Mouse (Mus musculus): ENCODE measurements around the gene Dmac2. TPM values are rescaled to one million over a fixed set of nuclear protein-coding genes. Genes with fewer than 3 reads are reported as not detected.

The Dmac2 gene
- polyA plus RNA-seq, 1 experiment from 2014 or later: 48.7 TPM

GRCm38 (mm10) chr7:25639754-25640153 is 20.5 kb downstream of the Dmac2 start:
- no peak overlapping the region for H3K27ac ChIP-seq (ENCODE audit: low read depth, low read length)
- H3K9ac ChIP-seq (replicated peaks; ENCODE audit: low read depth, low read length): no peak overlapping the region
- H3K4me2 ChIP-seq (ENCODE audit: low read depth, low read length): no peak overlapping the region
- 91% methylated on average over 4 of the region's 4 CpGs for WGBS
- no peak overlapping the region for H3K4me3 ChIP-seq (ENCODE audit: low read depth, low read length)
- H3K9me3 ChIP-seq (ENCODE audit: control insufficient read depth, low read length): no peaks in the 10 kb centered on the region
- H3K27me3 ChIP-seq (ENCODE audit: control insufficient read depth, insufficient read depth, low read length): no peaks in the 10 kb centered on the region
- peaks cover 7% of the 10 kb centered on the region; the same call in 1 of the 2 replicates for H3K36me3 ChIP-seq (ENCODE audit: control insufficient read depth, insufficient read depth, low read length)
- ATAC-seq (ENCODE audit: low read depth): no peak
- no peaks in the 10 kb centered on the region for H3K4me1 ChIP-seq (ENCODE audit: control insufficient read depth, insufficient read depth, low read length)

GRCm38 (mm10) chr7:25644136-25644535 is 24.9 kb downstream of the Dmac2 start:
- Histone ChIP-seq H3K9ac (replicated peaks; ENCODE audit: low read depth, low read length) (no peak overlapping the region), H3K4me2 (ENCODE audit: low read depth, low read length) (no peak overlapping the region), H3K27ac (ENCODE audit: low read depth, low read length) (no peak overlapping the region), H3K36me3 (ENCODE audit: control insufficient read depth, insufficient read depth, low read length) (no peaks in the 10 kb centered on the region), H3K4me1 (ENCODE audit: control insufficient read depth, insufficient read depth, low read length) (no peaks in the 10 kb centered on the region), H3K27me3 (ENCODE audit: control insufficient read depth, insufficient read depth, low read length) (no peaks in the 10 kb centered on the region), H3K9me3 (ENCODE audit: control insufficient read depth, low read length) (no peaks in the 10 kb centered on the region), H3K4me3 (ENCODE audit: low read depth, low read length) (no peak overlapping the region)
- 90% methylated on average over 10 of the region's 10 CpGs for WGBS
- no peak for ATAC-seq (ENCODE audit: low read depth)

DNA sequence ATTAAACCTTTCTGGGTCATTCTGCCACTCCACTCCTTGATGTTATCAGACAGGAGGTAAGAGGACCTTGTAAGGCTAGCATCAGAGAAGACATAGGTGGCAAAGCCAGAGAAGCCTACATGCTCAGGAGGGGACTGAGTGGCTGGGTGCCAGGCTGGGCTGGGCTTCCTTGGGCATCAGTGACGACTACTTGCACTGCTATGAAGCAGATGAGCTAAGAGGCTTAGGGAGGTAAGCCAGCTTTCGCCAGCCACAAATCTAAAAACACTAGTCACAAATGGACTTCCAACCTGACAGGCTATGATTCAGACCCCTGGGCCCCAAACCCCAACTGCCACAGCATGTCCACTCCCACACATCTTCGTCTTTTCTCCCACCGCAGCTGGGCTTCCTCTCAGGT is 25.4 kb downstream of the Dmac2 start:
- WGBS: 93% methylated on average over 4 of the region's 4 CpGs
- Histone ChIP-seq H3K27me3 (ENCODE audit: control insufficient read depth, insufficient read depth, low read length) (no peaks in the 10 kb centered on the region), H3K27ac (ENCODE audit: low read depth, low read length) (no peak overlapping the region), H3K4me3 (ENCODE audit: low read depth, low read length) (no peak overlapping the region), H3K9ac (replicated peaks; ENCODE audit: low read depth, low read length) (no peak overlapping the region), H3K4me1 (ENCODE audit: control insufficient read depth, insufficient read depth, low read length) (no peaks in the 10 kb centered on the region), H3K4me2 (ENCODE audit: low read depth, low read length) (no peak overlapping the region), H3K9me3 (ENCODE audit: control insufficient read depth, low read length) (no peaks in the 10 kb centered on the region), H3K36me3 (ENCODE audit: control insufficient read depth, insufficient read depth, low read length) (no peaks in the 10 kb centered on the region)
- no peak for ATAC-seq (ENCODE audit: low read depth)

DNA sequence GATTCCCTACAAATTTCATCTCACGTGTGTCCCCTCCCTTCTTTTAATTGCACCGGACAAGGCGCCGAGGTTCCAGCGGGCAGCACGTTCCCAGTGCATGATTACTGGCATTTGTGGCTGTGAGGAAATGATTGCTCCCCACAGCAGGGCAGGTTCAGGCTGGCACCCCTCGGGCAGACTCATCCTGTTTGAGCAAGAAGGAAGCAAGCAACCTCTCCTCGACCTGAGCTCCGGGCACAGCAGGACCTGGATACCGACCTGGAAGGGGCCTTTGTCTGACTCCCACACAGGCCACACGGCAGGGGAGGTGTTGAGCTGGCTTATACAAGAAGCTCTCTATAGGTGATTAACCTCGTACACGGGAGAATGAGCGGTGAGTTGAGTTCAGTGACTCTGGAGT is 25.9 kb downstream of the Dmac2 start:
- Histone ChIP-seq H3K4me1 (ENCODE audit: control insufficient read depth, insufficient read depth, low read length) (no peaks in the 10 kb centered on the region), H3K27me3 (ENCODE audit: control insufficient read depth, insufficient read depth, low read length) (no peaks in the 10 kb centered on the region), H3K4me3 (ENCODE audit: low read depth, low read length) (no peak overlapping the region), H3K27ac (ENCODE audit: low read depth, low read length) (no peak overlapping the region), H3K9ac (replicated peaks; ENCODE audit: low read depth, low read length) (no peak overlapping the region), H3K36me3 (ENCODE audit: control insufficient read depth, insufficient read depth, low read length) (no peaks in the 10 kb centered on the region), H3K4me2 (ENCODE audit: low read depth, low read length) (no peak overlapping the region), H3K9me3 (ENCODE audit: control insufficient read depth, low read length) (no peaks in the 10 kb centered on the region)
- ATAC-seq (ENCODE audit: low read depth): no peak
- WGBS: 62% methylated on average over 14 of the region's 14 CpGs

GRCm38 (mm10) chr7:25647574-25648123 is 28.4 kb downstream of the Dmac2 start:
- Histone ChIP-seq H3K9me3 (ENCODE audit: control insufficient read depth, low read length) (no peaks in the 10 kb centered on the region), H3K36me3 (ENCODE audit: control insufficient read depth, insufficient read depth, low read length) (no peaks in the 10 kb centered on the region), H3K9ac (replicated peaks; ENCODE audit: low read depth, low read length) (no peak overlapping the region), H3K4me2 (ENCODE audit: low read depth, low read length) (no peak overlapping the region), H3K4me1 (ENCODE audit: control insufficient read depth, insufficient read depth, low read length) (no peaks in the 10 kb centered on the region), H3K4me3 (ENCODE audit: low read depth, low read length) (no peak overlapping the region), H3K27me3 (ENCODE audit: control insufficient read depth, insufficient read depth, low read length) (no peaks in the 10 kb centered on the region), H3K27ac (ENCODE audit: low read depth, low read length) (no peak overlapping the region)
- 56% methylated on average over 5 of the region's 5 CpGs for WGBS
- no peak for ATAC-seq (ENCODE audit: low read depth)

DNA sequence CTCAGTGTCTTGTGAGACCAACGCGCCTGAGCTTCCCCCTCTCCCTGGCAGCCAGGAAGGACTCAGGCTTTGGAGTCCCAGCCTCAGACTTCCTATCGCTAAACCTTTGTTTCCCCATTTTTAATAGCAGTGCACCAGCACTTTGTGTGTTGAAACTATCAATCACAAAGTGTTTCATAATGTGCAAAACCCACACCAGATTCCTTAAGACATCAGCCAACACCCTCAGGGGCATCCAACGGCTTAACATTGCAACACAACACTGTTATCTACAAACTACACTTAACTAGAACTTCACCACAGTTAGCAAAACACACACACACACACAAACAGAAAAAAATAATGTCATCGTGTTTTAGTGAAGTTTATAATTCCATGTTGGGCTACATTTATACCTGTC is 30.6 kb downstream of the Dmac2 start:
- 89% methylated on average over 5 of the region's 5 CpGs for WGBS
- H3K4me3 ChIP-seq (ENCODE audit: low read depth, low read length): no peak overlapping the region
- no peak overlapping the region for H3K27ac ChIP-seq (ENCODE audit: low read depth, low read length)
- H3K27me3 ChIP-seq (ENCODE audit: control insufficient read depth, insufficient read depth, low read length): no peaks in the 10 kb centered on the region
- no peaks in the 10 kb centered on the region for H3K4me1 ChIP-seq (ENCODE audit: control insufficient read depth, insufficient read depth, low read length)
- H3K4me2 ChIP-seq (ENCODE audit: low read depth, low read length): no peak overlapping the region
- ATAC-seq (ENCODE audit: low read depth): no peak
- H3K9ac ChIP-seq (replicated peaks; ENCODE audit: low read depth, low read length): no peak overlapping the region
- no peaks in the 10 kb centered on the region for H3K36me3 ChIP-seq (ENCODE audit: control insufficient read depth, insufficient read depth, low read length)
- H3K9me3 ChIP-seq (ENCODE audit: control insufficient read depth, low read length): no peaks in the 10 kb centered on the region

- H3K4me1 ChIP-seq (ENCODE audit: control insufficient read depth, insufficient read depth, low read length): no peaks in the 10 kb centered on the region
- H3K27ac ChIP-seq (ENCODE audit: low read depth, low read length): no peak overlapping the region
- WGBS: 83% methylated on average over 8 of the region's 8 CpGs
- H3K4me3 ChIP-seq (ENCODE audit: low read depth, low read length): no peak overlapping the region
- no peak overlapping the region for H3K9ac ChIP-seq (replicated peaks; ENCODE audit: low read depth, low read length)
- H3K27me3 ChIP-seq (ENCODE audit: control insufficient read depth, insufficient read depth, low read length): no peaks in the 10 kb centered on the region
- ATAC-seq (ENCODE audit: low read depth): no peak
- no peak overlapping the region for H3K4me2 ChIP-seq (ENCODE audit: low read depth, low read length)
- no peaks in the 10 kb centered on the region for H3K9me3 ChIP-seq (ENCODE audit: control insufficient read depth, low read length)
- no peaks in the 10 kb centered on the region for H3K36me3 ChIP-seq (ENCODE audit: control insufficient read depth, insufficient read depth, low read length)
Observed at GRCm38 (mm10) chr7:25651281-25651680, 32.1 kb downstream of the Dmac2 start.

GRCm38 (mm10) chr7:25652244-25652759 is 33.1 kb downstream of the Dmac2 start:
- no peak overlapping the region for H3K9ac ChIP-seq (replicated peaks; ENCODE audit: low read depth, low read length)
- H3K4me3 ChIP-seq (ENCODE audit: low read depth, low read length): no peak overlapping the region
- no peaks in the 10 kb centered on the region for H3K36me3 ChIP-seq (ENCODE audit: control insufficient read depth, insufficient read depth, low read length)
- H3K27ac ChIP-seq (ENCODE audit: low read depth, low read length): no peak overlapping the region
- no peaks in the 10 kb centered on the region; the same call in 1 of the 2 replicates for H3K4me1 ChIP-seq (ENCODE audit: control insufficient read depth, insufficient read depth, low read length)
- no peak overlapping the region for H3K4me2 ChIP-seq (ENCODE audit: low read depth, low read length)
- H3K27me3 ChIP-seq (ENCODE audit: control insufficient read depth, insufficient read depth, low read length): no peaks in the 10 kb centered on the region
- 92% methylated on average over 12 of the region's 12 CpGs for WGBS
- ATAC-seq (ENCODE audit: low read depth): no peak
- H3K9me3 ChIP-seq (ENCODE audit: control insufficient read depth, low read length): no peaks in the 10 kb centered on the region

- Histone ChIP-seq H3K4me2 (ENCODE audit: low read depth, low read length) (no peak overlapping the region), H3K36me3 (ENCODE audit: control insufficient read depth, insufficient read depth, low read length) (no peaks in the 10 kb centered on the region), H3K4me3 (ENCODE audit: low read depth, low read length) (no peak overlapping the region), H3K9ac (replicated peaks; ENCODE audit: low read depth, low read length) (no peak overlapping the region), H3K27ac (ENCODE audit: low read depth, low read length) (no peak overlapping the region), H3K4me1 (ENCODE audit: control insufficient read depth, insufficient read depth, low read length) (peaks cover 10% of the 10 kb centered on the region), H3K9me3 (ENCODE audit: control insufficient read depth, low read length) (no peaks in the 10 kb centered on the region), H3K27me3 (ENCODE audit: control insufficient read depth, insufficient read depth, low read length) (no peaks in the 10 kb centered on the region)
- no peak for ATAC-seq (ENCODE audit: low read depth)
- 77% methylated on average over 11 of the region's 11 CpGs for WGBS
Observed at GRCm38 (mm10) chr7:25655601-25656428, 36.6 kb downstream of the Dmac2 start.
